Comparison of ENCODE assay signal across 16 mouse cellular contexts in genomic region chr1:193151134-193151533, GRCm38 (mm10). TPM values are rescaled to one million over a fixed set of nuclear protein-coding genes. Genes with fewer than 3 reads are reported as not detected.
DNase-seq lines count a peak whose midpoint lies in the region; ATAC-seq and TF ChIP-seq lines count a peak whose summit lies in the region.
"Had no signal": no experiment of that assay in that cellular context is flagged by ENCODE, and none has a peak within 500 bp of the region (broad histone marks: within the 10 kb centered on the region; RNA-seq: fewer than 3 reads in every experiment).

No protein-coding gene starts in this region.

- H3K27ac ChIP-seq in cerebellum, adult 2 months (ENCODE audit: insufficient read depth, low read length), result no peak overlapping the region
- H3K27ac ChIP-seq in heart, embryonic 14.5 days (replicated peaks in 1 of 2; ENCODE audit: control insufficient read depth in 1 of 2, insufficient read depth in 1 of 2, low read depth in 2 of 2, low read length in 2 of 2), result peak overlapping the region in 1 of 2 experiments; percentile 20; a peak in 2 of 4 replicates
- H3K27ac ChIP-seq: kidney, embryonic 15.5 days; liver, embryonic 15.5 days; macrophage; neural tube, embryonic 15.5 days had no signal

- H3K27me3 ChIP-seq in cerebellum, adult 2 months (ENCODE audit: control insufficient read depth, insufficient read depth, low read length), result no peaks in the 10 kb centered on the region
- H3K27me3 ChIP-seq in heart, embryonic 14.5 days (ENCODE audit: control insufficient read depth, insufficient read depth, low read length), result peaks cover 11% of the 10 kb centered on the region

- no peaks in the 10 kb centered on the region for H3K36me3 ChIP-seq in heart, embryonic 14.5 days (ENCODE audit: control insufficient read depth, insufficient read depth, low read length)
- H3K36me3 ChIP-seq: kidney, embryonic 15.5 days; liver, embryonic 15.5 days; neural tube, embryonic 15.5 days had no signal

- peak overlapping the region; percentile 16; the same call in 1 of the 2 replicates for H3K4me2 ChIP-seq in heart, embryonic 14.5 days (ENCODE audit: low read length)
- H3K4me2 ChIP-seq: kidney, embryonic 15.5 days; liver, embryonic 15.5 days; neural tube, embryonic 15.5 days had no signal

- H3K9me3 ChIP-seq in heart, embryonic 14.5 days (ENCODE audit: control insufficient read depth, low read length), result no peaks in the 10 kb centered on the region
- H3K9me3 ChIP-seq: kidney, embryonic 15.5 days; liver, embryonic 15.5 days; neural tube, embryonic 15.5 days had no signal

- TF ChIP-seq POLR2A in cerebellum, adult 2 months (IDR thresholded peaks at IDR 0.05; ENCODE audit: borderline replicate concordance, insufficient read depth, low read length), result no peak

- 27% methylated on average over 7 of the region's 7 CpGs for WGBS in cerebellum, adult 2 months
- WGBS in heart, embryonic 14.5 days, result 12% methylated on average over 7 of the region's 7 CpGs

- no peak for TF ChIP-seq CTCF in cerebellum, adult 2 months (IDR thresholded peaks at IDR 0.05; ENCODE audit: borderline replicate concordance, insufficient read depth, low read depth, low read length)

- H3K4me3 ChIP-seq in cerebellum, adult 2 months (replicated peaks; ENCODE audit: insufficient read depth, low read depth, low read length), result no peak overlapping the region
- H3K4me3 ChIP-seq in heart, embryonic 14.5 days (ENCODE audit: control insufficient read depth in 1 of 2, insufficient read depth in 1 of 2, low read depth in 1 of 2, low read length in 2 of 2), result no peak overlapping the region
- H3K4me3 ChIP-seq: kidney, embryonic 15.5 days; liver, embryonic 15.5 days; neural tube, embryonic 15.5 days had no signal

- H3K9ac ChIP-seq in heart, embryonic 14.5 days (ENCODE audit: low read length), result no peak overlapping the region
- H3K9ac ChIP-seq: kidney, embryonic 15.5 days; liver, embryonic 15.5 days; neural tube, embryonic 15.5 days had no signal

- ATAC-seq in heart, embryonic 14.5 days (ENCODE audit: insufficient number of reproducible peaks, insufficient read depth, low FRiP score, low read depth), result no peak
- ATAC-seq in erythroid progenitor cell, adult 5-6 weeks (replicated peaks; ENCODE audit: low FRiP score, poor library complexity, severe bottlenecking), result no peak

- peak; percentile 21 to 25 for DNase-seq in cerebellum, postnatal 10 days
- DNase-seq in cerebellum, adult 2 months, result no peak
- no peak for DNase-seq in heart, postnatal 4 days
- DNase-seq in left cerebral cortex, postnatal 14 days (ENCODE audit: low spot score in 2 of 2), result peak; percentile 26 to 56
- no peak for DNase-seq in left cerebral cortex, adult 8-10 months (ENCODE audit: low spot score in 2 of 2)
- peak; percentile 69 for DNase-seq in brain, adult 2 months (ENCODE audit: low read depth, low spot score)
- DNase-seq: adrenal gland, postnatal 10 days; cerebellum, postnatal 14 days; left cerebral cortex, postnatal 4 days had no signal

- H3K4me1 ChIP-seq in cerebellum, adult 2 months (ENCODE audit: control insufficient read depth, insufficient read depth, low read length), result no peaks in the 10 kb centered on the region; the same call in none of the 2 replicates
- H3K4me1 ChIP-seq in heart, embryonic 14.5 days (ENCODE audit: control insufficient read depth in 2 of 2, insufficient read depth in 2 of 2, low read length in 2 of 2), result peaks cover 13 to 16% of the 10 kb centered on the region in 2 experiments

- intact Hi-C loops in left cerebral cortex, postnatal 14 days (cut with DNase I), result no loop called here

RNA-seq across cellular contexts. Expression of gene Irf6, which starts 1.8 kb away (rescaled TPM):
- polyA plus RNA-seq in cerebellum, adult 2 months (2012; rRNA removed), result 0.89 and 2.0 TPM in 2 replicates
- 6.1 and 7.2 TPM in 2 replicates for polyA plus RNA-seq in heart, embryonic 14.5 days (2014; fragmentation: Nextera tagmentation; extraction: Ambion mirVana)
- total RNA-seq in heart, postnatal 4 days (2021), result 1 to 10 TPM; 6.0 to 7.5 TPM
- total RNA-seq in left cerebral cortex, postnatal 14 days (2021), result 1 to 10 TPM; 2.4 TPM
- 1 to 10 TPM; 1.2 to 2.7 (median 1.5) TPM for total RNA-seq in left cerebral cortex, adult 8-10 months (2022)
- total RNA-seq in erythroid progenitor cell, adult 5-6 weeks (2015; ENCODE audit: low replicate concordance), result not detected in 2 replicates
- 0.26 TPM in 1 of 2 replicates, not detected in the other for total RNA-seq in erythroid progenitor cell, adult 5-6 weeks (2017; ENCODE audit: low replicate concordance)
- total RNA-seq: monocyte, adult 5-6 weeks had no signal
- polyA plus RNA-seq: macrophage had no signal

RNA-seq across cellular contexts. Expression of gene A130010J15Rik, which starts 16.7 kb away (rescaled TPM):
- polyA plus RNA-seq in cerebellum, adult 2 months (2012; rRNA removed), result 4.0 and 4.3 TPM in 2 replicates
- polyA plus RNA-seq in heart, embryonic 14.5 days (2014; fragmentation: Nextera tagmentation; extraction: Ambion mirVana), result 12.9 and 13.4 TPM in 2 replicates
- 1 to 10 TPM; 5.3 to 7.8 TPM for total RNA-seq in heart, postnatal 4 days (2021)
- 1 to 10 TPM; 3.4 to 3.7 TPM for total RNA-seq in left cerebral cortex, postnatal 14 days (2021)
- total RNA-seq in left cerebral cortex, adult 8-10 months (2022), result 1 to 10 TPM; 3.7 to 4.9 (median 4.2) TPM
- total RNA-seq in erythroid progenitor cell, adult 5-6 weeks (2015; ENCODE audit: low replicate concordance), result 0.36 and 1.7 TPM in 2 replicates
- total RNA-seq in erythroid progenitor cell, adult 5-6 weeks (2017; ENCODE audit: low replicate concordance), result 0.77 and 4.3 TPM in 2 replicates

RNA-seq across cellular contexts. Expression of gene Diexf, which starts 21.1 kb away (rescaled TPM):
- 17.7 and 18.9 TPM in 2 replicates for polyA plus RNA-seq in cerebellum, adult 2 months (2012; rRNA removed)
- 6.3 and 6.4 TPM in 2 replicates for polyA plus RNA-seq in heart, embryonic 14.5 days (2014; fragmentation: Nextera tagmentation; extraction: Ambion mirVana)
- 10 to 100 TPM; 10.2 to 11.8 TPM for total RNA-seq in heart, postnatal 4 days (2021)
- total RNA-seq in left cerebral cortex, postnatal 14 days (2021), result 10 to 100 TPM; 19.5 to 22.3 TPM
- total RNA-seq in left cerebral cortex, adult 8-10 months (2022), result 10 to 100 TPM; 17.0 to 21.9 (median 19.7) TPM
- total RNA-seq in erythroid progenitor cell, adult 5-6 weeks (2015; ENCODE audit: low replicate concordance), result 3.4 and 19.1 TPM in 2 replicates
- 1.4 and 1.5 TPM in 2 replicates for total RNA-seq in erythroid progenitor cell, adult 5-6 weeks (2017; ENCODE audit: low replicate concordance)

RNA-seq across cellular contexts. Expression of gene Traf3ip3, which starts 50.4 kb away (rescaled TPM):
- polyA plus RNA-seq in cerebellum, adult 2 months (2012; rRNA removed), result 0.79 and 0.80 TPM in 2 replicates
- polyA plus RNA-seq in heart, embryonic 14.5 days (2014; fragmentation: Nextera tagmentation; extraction: Ambion mirVana), result 1.5 and 1.9 TPM in 2 replicates
- 1 to 10 TPM; 1.0 to 1.4 TPM for total RNA-seq in heart, postnatal 4 days (2021)
- 1 to 10 TPM; 1.6 to 3.1 TPM for total RNA-seq in left cerebral cortex, postnatal 14 days (2021)
- 1 to 10 TPM; 1.4 to 6.0 (median 2.1) TPM for total RNA-seq in left cerebral cortex, adult 8-10 months (2022)
- total RNA-seq in erythroid progenitor cell, adult 5-6 weeks (2015; ENCODE audit: low replicate concordance), result 13.0 and 59.9 TPM in 2 replicates
- 6.7 and 8.6 TPM in 2 replicates for total RNA-seq in erythroid progenitor cell, adult 5-6 weeks (2017; ENCODE audit: low replicate concordance)

RNA-seq across cellular contexts. Expression of gene Lamb3, which starts 56.4 kb away (rescaled TPM):
- polyA plus RNA-seq in cerebellum, adult 2 months (2012; rRNA removed), result 3.9 and 4.1 TPM in 2 replicates
- polyA plus RNA-seq in heart, embryonic 14.5 days (2014; fragmentation: Nextera tagmentation; extraction: Ambion mirVana), result 2.9 and 3.1 TPM in 2 replicates
- 1 to 10 TPM; 8.3 to 9.7 TPM for total RNA-seq in heart, postnatal 4 days (2021)
- total RNA-seq in left cerebral cortex, postnatal 14 days (2021), result 1 to 10 TPM; 1.6 to 3.0 TPM
- 1 to 10 TPM; 1.6 to 4.7 (median 2.1) TPM for total RNA-seq in left cerebral cortex, adult 8-10 months (2022)
- total RNA-seq in erythroid progenitor cell, adult 5-6 weeks (2015; ENCODE audit: low replicate concordance), result 13.0 TPM in 1 of 2 replicates, not detected in the other
- 1.3 TPM in 1 of 2 replicates, not detected in the other for total RNA-seq in erythroid progenitor cell, adult 5-6 weeks (2017; ENCODE audit: low replicate concordance)
- polyA plus RNA-seq: macrophage had no signal

Comparison
In these comparisons a context has a peak if more than half of its experiments do, and no peak if none do; other contexts are left out.
1. DNase-seq: peak in cerebellum, postnatal 10 days (2 of 2), left cerebral cortex, postnatal 14 days (2 of 2) and brain, adult 2 months (single experiment); none in cerebellum, adult 2 months (0 of 2), heart, postnatal 4 days (single experiment) and left cerebral cortex, adult 8-10 months (0 of 2).